Mouse (Mus musculus) layer of hippocampus, adult 9-10 months (tissue): Measurements from ENCODE around the gene Rbm45.
A peak's percentile ranks its signal among the peaks of the same experiment; 100 is the strongest.

Experiments
- DNase-seq: peaks from one replicate; pipeline ENCODE4 v3.0.0; 2022; ENCODE audit warnings: low spot score

Gene Rbm45

GRCm38 (mm10) chr2:76386531-76386930 is 16.7 kb downstream of the Rbm45 start:
- DNase-seq, result no peak

- no peak for DNase-seq
Observed at GRCm38 (mm10) chr2:76400178-76400577, 30.4 kb downstream of the Rbm45 start.

GRCm38 (mm10) chr2:76405596-76406150 is 35.9 kb downstream of the Rbm45 start:
- DNase-seq, result no peak

- DNase-seq, result no peak
Observed at GRCm38 (mm10) chr2:76406151-76406936, 36.6 kb downstream of the Rbm45 start, which contains the start of gene Osbpl6. Gene Osbpl6 (plus strand): TSS chr2:76406508.

DNA sequence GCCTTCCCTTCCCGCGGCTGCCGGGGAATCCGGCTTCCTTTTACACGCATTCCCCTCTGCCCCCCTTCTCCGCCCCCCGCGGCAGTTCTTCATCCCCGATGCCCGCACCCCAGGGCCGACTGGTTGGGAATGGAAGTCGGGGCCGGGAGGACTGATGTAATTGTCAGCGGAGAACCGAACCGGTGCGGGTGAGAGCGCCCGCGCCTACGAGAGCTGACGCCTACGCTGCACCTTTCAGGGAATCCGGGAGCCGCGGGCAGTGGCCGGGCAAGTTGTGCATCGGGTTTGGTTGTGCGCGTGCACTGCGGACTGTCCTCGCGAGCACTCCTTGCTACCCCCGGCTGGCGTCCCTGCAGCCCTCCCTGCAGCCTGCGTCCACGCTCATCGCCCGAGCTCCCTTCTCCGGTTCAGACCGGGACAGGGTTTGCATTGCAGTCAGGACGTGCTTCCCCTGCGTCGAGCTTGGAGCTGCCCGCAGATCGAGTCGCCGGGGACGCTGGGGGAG is 37.2 kb downstream of the Rbm45 start:
- peak; percentile 16 for DNase-seq

GRCm38 (mm10) chr2:76409526-76409925 is 39.7 kb downstream of the Rbm45 start:
- DNase-seq, result no peak

DNA sequence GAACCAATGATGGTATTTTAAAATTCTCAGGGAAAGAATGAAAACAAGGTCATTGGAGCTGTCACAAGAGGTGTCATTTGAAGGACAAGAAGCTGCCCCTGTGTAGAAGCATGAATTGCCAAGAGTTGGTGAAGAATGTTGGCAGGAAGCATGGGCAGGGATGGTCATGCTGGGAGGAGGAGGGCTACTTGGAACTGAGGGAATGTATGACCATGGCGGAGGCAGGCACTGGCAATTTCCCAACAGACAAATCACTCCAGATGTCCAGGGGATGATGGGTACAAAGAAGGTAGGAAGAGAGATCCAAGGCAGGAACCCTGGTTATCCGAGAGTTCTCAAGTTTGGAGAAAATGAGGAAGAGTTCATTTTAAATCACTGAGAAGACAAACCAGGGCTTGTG is 40.2 kb downstream of the Rbm45 start:
- no peak for DNase-seq

- DNase-seq, result no peak
Observed at GRCm38 (mm10) chr2:76412924-76413323, 43.1 kb downstream of the Rbm45 start.

DNA sequence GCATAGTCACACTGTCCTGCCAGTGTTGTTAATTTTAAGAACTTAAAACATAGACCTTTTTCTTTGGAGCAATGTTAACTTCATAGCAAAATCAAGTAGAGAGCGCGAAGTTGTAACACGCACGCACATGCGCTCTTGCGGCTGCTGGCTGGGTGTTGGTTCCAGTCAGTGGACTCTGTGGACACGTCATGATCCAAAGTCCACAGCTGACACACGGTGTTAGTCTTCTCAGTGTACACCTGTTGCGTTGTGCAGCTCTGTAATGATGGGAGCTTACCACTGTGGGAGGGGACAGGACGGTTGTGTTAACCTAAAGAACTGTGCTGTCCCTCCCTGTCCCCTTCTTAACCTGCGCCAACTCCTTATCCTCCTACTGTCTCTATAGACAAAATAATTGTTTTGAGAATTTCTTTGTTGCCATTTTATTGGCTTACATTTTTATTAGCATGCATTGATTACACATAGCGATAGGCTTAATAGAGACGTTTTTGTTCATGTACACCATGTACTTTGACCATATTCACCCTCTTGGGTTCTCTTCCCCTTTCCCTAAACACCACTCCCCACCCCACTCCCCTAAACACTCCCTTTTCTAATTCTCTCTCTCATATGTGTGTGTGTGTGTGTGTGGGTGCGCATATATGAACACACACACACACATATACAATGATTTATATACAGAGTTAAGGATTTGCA is 47.8 kb downstream of the Rbm45 start:
- DNase-seq, result no peak

DNA sequence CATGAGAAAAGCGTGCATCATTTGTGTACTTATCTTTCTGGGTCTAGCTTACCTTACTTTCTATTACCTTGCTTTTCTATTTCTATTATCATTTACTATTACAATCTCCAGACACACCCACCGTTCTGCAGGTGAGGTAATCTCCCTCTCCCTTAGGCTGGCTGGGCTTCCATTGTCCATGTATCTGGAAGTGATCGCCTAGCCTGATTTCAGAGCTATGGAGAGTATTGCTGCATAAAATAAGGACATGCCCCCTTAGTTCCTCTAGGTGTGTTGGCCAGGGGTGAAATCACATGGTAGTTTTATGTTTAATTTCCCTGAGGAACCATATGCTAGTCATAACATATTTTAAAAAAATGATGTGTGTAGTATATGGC is 48.3 kb downstream of the Rbm45 start:
- DNase-seq, result no peak

DNA sequence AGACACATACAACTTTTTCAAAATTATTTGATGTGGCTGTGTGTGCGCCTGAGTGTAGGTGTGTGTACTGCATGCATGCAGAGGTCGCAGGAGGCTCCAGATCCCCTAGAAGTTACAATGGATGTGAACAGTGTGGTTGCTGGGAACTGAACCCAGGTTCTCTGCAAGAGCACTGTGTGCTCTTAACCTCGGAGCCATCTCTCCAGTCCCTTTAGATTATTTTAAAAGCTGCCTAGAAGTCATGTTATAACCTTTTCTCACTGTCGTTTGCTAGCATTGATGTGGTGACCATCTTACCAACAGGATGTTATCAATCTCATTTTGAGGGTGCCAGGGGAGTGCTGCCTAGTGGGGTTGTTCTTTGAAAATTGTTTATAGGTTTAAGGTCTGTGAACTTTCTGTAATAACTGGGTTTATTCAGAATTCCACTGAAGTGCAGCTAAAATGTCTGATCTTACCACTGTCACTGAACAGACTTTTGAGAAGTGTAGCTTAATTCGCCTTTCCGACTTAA is 51.7 kb downstream of the Rbm45 start:
- no peak for DNase-seq

DNA sequence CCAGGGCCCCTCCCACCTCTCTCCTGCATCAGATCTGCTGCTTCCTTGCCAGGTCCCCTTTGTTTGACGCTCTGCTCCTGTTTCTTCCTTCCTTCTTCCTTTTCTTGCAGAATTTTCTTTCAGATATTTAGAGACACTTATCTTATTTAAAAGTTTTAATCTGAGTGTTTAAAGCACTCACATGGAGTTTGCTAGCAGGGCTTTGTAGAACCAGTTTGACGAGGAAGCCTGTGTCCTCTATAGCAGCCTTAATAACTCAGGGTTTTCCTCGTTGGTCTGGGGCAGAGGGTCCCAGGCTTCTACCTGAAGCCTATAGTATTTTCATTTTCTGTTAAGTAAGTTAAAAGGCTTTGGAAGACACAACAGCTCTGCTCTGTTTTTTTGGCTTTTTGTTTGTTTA is 57.0 kb downstream of the Rbm45 start:
- DNase-seq, result no peak

- no peak for DNase-seq
Observed at GRCm38 (mm10) chr2:76429318-76429717, 59.5 kb downstream of the Rbm45 start.

DNA sequence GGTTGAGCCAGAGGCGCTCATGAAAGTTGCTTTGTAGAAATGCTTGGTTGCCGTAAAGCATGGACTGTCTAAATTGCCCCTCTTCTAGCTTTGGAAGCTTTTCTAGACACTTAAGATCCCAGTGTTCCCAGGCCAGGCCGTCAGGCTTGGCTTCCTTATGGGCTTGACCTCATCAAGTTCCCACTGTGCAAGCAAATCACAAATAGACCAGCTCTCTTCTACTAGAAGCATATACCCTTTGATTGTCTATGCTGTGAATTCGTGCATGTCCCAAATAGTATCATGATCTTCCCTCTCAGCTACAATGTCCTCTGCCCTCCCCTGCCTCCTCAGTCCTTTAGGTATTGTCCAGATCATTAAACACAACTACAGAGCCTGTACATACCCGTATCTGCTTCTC is 60.1 kb downstream of the Rbm45 start:
- DNase-seq, result no peak

DNA sequence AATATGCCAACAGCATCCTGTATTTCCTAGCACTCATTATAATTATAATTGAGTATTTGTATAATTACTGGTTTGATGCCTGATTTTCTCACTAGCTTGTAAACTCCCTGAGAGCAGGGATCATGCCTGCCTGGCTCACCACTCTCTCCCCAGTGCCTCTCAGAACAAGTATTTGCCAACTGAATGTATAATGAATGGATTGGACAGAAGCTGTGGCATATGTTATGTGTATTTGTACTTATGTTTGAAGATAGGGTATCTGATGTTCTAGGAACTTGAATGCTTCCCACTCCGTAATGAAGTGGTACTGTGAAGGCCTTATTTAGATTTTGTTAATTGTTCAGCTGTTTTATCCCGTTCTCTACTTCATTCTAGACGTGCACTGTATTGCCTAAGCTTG is 60.8 kb downstream of the Rbm45 start:
- peak; percentile 31 for DNase-seq
